Mouse (Mus musculus) splenic B cell, adult 2 months (primary cell): ENCODE measurements around the gene Adamts12.

Experiments used
- DNase-seq: peaks from one replicate; pipeline ENCODE4 v3.0.0-alpha.2; 2011; ENCODE audit warnings: low read depth, low spot score
- H3K27me3 ChIP-seq: 2 replicates; pipeline ENCODE4 v1.6.1; 2012; ENCODE audit warnings: mild to moderate bottlenecking, low read length, moderate library complexity, mixed read lengths; ENCODE audit not compliant: control insufficient read depth, poor library complexity, insufficient read depth, severe bottlenecking
- H3K36me3 ChIP-seq: 2 replicates; pipeline ENCODE4 v1.6.1; 2012; ENCODE audit warnings: mild to moderate bottlenecking, low read length, moderate library complexity, mixed read lengths; ENCODE audit not compliant: control insufficient read depth, poor library complexity, insufficient read depth, severe bottlenecking

Gene Adamts12

DNA sequence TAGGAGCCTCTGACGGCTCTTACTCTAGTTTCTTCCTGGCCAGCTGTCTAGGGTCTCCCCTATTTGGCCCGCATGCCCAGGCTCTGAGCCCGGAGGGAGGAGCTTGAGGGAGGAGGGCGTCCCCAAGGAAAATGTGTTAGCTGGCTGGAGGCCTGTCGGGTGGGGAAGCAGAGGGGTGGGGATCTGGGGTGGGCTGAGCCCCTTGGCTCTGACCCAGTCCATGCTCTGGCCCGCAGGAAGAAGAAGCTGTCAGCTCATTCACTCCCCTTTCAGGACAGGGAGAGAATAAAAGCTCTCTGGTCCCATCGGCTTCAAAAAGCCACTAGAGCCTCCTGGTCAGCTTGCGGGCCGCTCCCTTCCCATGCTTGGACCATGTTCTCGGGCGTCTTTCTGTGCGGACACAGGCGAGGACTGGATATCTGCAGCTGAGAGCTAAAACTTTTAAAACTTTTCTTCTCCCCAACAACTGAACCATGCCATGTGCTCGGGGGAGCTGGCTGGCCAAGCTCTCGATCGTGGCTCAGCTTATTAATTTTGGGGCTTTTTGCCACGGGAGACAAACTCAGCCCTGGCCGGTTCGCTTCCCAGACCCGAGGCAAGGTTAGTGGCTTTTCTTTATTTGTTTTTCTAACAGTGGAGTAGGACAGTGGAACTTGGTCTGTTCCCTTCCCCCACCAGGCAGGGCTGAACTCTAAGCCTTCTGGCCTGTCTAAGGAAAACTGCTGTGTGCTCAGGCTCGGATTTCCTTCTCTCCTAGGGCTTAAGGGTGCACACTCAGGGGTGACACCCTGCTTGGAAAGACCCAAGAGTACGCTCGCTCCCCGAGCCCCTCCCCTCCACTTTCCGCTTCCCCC, at the start of gene Adamts12:
Adamts12 (plus strand) TSS at position 233 of the 854 bp plus-strand sequence.
- Histone ChIP-seq H3K36me3 (no peaks in the 10 kb centered on the region), H3K27me3 (no peaks in the 10 kb centered on the region)
- DNase-seq = no peak

DNA sequence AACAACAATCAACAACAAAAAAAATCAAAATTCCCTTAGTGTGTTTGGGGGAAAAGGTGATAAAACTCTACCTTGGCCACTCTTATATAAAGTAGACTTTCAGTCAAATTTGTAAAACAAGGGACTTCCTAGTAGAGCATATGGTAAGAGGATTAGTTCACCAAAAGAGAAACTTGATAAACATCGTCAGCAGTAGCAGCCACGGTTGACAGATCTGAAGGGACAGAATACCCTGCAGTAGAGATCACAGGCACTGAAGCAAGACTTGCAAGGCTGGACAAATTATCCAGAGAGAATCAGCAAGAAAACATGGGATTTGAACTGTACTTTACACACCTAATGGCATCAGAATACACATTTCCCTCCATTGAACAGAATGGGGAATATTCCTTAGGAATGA, 49.7 kb upstream of the Adamts12 start:
- H3K36me3 ChIP-seq = no peaks in the 10 kb centered on the region; the same call in 1 of the 2 replicates
- DNase-seq = no peak
- H3K27me3 ChIP-seq = no peaks in the 10 kb centered on the region

DNA sequence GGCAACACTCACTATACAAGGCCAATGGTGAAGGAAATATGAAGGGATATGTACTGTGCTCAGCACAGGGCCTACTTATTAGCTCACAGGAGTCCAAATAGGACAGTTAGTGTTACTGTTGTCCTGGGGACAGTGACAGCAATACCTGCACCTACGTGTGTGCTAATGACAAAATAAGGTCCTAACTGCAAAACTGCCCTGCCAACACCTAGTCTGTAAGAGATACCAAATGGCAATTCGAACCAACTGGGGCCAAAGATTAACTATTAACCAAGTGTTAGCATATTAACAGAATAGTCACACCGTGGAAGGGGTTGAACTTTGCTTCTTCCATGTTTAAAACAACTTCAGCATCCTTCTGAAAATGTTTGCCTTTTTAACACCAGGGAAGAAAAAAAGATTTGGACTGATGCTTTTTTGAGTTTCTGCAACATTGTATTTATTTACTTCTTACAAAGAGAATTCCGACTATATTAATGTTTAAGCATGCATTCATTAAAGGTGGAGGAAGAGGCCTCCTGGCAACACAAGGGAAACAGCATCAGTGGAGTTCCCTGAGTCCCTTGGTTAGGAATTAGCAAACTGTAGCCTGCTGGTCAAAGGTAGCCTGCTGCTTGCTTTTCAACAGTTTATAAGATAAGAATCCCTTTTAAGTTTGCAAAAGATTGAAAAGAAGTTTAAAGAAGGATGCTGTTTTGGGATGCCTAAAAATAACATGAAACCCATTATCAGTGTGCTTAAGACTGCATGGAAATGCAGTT, 37.6 kb upstream of the Adamts12 start:
- H3K27me3 ChIP-seq = no peaks in the 10 kb centered on the region
- no peak for DNase-seq
- no peaks in the 10 kb centered on the region for H3K36me3 ChIP-seq

DNA sequence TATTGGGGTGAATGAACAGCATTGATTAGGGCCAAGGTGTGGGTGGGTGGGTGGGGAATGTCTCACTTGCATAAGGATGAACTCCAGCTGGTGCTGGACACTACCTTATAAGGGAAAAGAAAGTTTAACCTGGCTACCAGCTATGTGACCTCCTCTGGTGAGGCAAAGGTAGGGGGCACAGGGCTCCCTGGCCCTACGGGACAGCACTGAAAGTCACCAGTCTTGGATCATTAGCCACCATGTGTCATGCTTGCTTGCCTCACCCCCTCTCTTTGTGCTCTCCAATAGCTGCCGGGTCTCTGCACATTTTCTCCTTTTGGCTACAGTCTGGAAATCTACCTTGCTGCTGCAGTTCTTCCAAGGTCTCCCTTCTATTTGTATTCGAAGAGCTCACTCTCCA, 34.4 kb upstream of the Adamts12 start:
- Histone ChIP-seq H3K36me3 (no peaks in the 10 kb centered on the region), H3K27me3 (no peaks in the 10 kb centered on the region; the same call in 1 of the 2 replicates)
- no peak for DNase-seq

DNA sequence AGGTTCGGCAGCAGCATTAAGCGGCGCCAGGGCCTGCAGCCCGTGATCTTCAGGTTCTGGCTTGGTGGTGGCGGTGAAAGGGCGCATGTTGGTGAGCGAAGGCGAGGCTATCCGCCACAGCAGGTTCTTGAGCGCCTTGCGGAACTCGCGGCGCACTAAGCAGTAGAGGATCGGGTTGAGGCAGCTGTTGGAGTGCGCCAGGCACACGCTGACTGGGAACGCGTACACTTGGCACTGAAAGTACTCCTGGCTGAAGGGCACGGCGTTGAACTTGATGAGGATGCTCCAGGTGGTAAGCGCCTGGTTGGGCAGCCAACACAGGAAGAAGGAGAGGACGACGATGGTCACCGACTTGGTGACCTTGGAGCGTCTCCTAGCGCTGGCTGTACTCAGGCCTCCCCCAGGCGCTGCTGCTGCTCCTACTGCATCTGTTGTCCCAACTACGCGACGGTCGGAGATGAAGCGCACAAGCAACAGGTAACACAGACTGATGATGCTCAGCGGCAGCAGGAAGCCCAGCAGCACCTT, 28.6 kb upstream of the Adamts12 start:
- no peak for DNase-seq
- Histone ChIP-seq H3K36me3 (no peaks in the 10 kb centered on the region), H3K27me3 (no peaks in the 10 kb centered on the region; the same call in 1 of the 2 replicates)

DNA sequence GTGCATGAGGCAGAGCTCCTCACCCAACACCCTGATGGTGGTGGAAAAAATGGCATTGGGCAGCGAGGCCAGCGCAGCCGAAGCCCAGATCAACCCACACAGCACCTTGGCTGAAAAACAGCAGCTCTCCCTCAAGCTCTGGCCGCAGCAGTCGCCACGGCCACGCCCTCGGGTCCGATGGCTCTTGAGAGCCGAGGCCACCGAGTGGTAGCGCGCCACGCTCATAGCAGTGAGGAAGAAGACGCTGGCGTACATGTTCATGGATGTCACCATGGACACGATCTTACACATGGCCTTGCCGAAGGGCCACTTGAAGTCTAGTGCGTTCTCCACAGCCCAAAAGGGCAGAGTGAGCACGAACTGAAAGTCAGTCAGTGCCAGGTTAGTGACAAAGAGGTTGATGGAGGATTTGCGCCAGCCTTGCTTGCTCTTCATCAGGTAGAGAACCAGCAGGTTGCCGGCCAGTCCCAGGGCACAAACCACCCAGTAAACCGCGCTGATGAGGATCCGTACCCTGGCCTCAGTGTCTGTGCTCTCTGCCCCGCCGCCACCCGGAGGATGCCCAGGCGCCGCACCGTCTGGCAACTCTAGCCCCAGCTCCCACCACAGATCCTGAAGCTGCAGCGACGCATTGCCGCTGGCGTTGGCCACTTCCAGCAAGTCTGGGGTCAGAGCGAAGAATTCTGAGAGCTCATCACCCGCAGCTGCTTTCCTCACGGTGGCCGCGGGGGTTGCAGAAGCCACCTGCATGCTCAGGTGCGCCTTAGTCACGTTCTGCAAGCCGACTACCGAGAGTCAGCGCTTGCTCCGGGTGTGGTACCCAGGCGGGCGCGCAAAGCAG, 27.8 kb upstream of the Adamts12 start:
- Histone ChIP-seq H3K27me3 (no peaks in the 10 kb centered on the region; the same call in 1 of the 2 replicates), H3K36me3 (no peaks in the 10 kb centered on the region)
- DNase-seq = no peak

DNA sequence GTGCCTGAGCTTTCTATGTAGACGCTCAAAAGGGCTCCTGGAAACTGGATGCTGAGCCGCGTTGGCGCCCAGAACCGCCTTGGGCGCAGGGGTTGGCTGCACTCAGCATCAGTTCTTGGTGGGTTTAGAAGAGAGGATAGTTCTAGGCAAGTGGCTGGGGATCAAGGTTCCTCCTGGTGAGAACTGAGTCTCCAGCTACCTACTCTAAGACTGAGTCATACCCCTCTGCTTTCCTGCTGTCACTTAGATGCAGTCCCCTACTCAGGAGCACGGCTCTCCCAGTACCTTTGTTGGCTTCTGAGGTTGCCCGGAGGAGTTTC, 27.3 kb upstream of the Adamts12 start:
- Histone ChIP-seq H3K27me3 (no peaks in the 10 kb centered on the region; the same call in 1 of the 2 replicates), H3K36me3 (no peaks in the 10 kb centered on the region)
- DNase-seq = no peak

DNA sequence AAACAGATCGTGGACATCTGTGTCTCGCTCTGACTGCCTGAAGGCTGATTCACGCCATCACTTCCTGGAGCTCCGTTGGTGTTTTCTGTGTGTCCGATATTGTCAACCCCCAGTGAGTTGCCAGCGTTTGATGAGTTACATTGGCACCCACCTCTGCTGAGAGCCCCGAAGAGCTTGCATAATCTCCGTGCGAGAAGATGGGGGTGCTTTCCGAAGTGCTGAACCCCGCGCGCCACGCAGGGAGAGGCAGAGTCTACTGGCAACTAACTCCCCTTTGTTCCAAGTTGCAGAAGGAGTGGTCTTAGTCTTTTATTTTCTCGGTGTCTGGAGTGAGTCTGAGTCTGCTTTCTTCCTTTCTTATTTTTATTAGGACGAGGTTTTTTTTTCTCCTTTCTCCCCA, 26.9 kb upstream of the Adamts12 start, which contains the start of gene Rxfp3:
Rxfp3 (minus strand) TSS at position 281 of the 400 bp plus-strand sequence.
- no peaks in the 10 kb centered on the region; the same call in 1 of the 2 replicates for H3K27me3 ChIP-seq
- no peak for DNase-seq
- no peaks in the 10 kb centered on the region for H3K36me3 ChIP-seq

DNA sequence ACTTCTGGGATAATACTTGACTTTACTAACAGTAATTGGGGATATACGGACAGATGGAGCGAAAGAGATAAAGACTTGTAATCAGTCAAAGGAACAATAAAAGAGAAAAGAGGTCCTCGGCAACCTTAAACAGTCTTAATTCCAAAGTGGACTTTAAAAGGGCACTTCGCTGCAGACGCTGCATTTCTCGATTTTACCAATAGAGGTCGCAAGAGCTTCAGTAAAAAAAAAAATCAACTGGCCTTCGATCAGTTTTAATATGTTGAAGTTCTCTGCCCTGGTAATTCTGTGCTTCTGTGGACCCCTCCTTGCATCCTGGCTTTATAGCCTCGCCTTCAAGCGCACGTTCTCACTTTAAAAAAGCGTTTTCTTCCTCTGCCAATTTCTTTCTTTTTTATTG, 26.1 kb upstream of the Adamts12 start:
- Histone ChIP-seq H3K36me3 (no peaks in the 10 kb centered on the region), H3K27me3 (no peaks in the 10 kb centered on the region; the same call in 1 of the 2 replicates)
- peak; percentile 38 for DNase-seq

DNA sequence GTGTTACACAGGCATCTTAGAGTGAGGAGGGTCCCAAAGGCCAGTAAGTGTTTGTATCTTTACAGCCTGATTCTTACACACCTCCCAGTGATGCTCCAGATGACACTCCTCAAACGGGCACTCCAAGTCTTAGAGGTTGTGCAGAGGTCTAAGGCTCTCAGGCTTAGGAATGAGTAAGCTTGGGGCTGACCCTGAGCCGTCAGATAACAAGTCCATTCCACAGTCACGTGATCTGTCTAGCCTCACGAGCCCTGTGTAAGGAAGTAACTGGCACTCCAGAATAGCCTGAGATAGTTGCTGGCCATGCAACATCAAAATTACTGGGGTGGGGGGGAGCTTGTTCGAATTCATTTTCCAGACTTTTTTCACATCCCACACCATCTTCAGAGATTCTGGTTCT, 24.5 kb upstream of the Adamts12 start:
- no peak for DNase-seq
- Histone ChIP-seq H3K27me3 (no peaks in the 10 kb centered on the region), H3K36me3 (no peaks in the 10 kb centered on the region)

DNA sequence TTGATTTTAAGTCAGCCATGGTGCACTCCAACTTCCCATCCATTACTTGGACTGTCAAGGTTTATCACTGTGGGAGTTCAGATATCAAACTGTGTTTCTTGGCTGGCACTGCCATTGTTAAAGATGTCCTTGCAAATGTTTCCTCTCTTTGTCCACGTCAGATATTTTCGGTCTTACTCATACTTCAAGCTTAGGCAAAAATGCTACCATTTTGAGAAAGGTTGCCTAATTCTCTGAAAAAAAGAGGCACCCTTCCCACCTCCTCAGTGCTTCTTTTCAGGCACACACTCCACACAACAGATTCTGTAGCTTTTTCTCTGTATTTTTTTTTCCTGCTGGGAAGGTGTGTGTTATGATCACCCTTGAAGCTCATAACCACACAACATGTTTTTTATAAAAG, 23.4 kb upstream of the Adamts12 start:
- DNase-seq = no peak
- Histone ChIP-seq H3K27me3 (no peaks in the 10 kb centered on the region), H3K36me3 (no peaks in the 10 kb centered on the region)

DNA sequence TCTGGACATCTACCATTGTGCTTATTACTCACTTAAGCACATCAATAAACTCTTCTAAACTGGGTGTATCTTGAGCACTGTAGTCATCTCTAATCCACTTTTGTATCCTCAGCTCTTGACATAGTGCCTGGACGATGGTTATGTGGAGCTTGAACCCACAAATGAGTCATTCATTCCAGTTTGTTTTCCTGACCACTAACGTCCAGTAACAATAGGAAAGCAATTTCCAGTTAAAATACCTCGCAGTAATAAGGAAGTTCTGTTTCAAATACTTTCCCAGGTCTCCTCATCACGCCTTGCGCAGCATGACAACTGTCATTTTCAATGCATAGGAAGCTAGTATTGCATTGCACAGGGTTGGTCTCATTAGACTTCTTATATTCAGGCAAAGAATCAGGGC, 21.8 kb upstream of the Adamts12 start:
- H3K36me3 ChIP-seq = no peaks in the 10 kb centered on the region
- no peak for DNase-seq
- H3K27me3 ChIP-seq = no peaks in the 10 kb centered on the region

DNA sequence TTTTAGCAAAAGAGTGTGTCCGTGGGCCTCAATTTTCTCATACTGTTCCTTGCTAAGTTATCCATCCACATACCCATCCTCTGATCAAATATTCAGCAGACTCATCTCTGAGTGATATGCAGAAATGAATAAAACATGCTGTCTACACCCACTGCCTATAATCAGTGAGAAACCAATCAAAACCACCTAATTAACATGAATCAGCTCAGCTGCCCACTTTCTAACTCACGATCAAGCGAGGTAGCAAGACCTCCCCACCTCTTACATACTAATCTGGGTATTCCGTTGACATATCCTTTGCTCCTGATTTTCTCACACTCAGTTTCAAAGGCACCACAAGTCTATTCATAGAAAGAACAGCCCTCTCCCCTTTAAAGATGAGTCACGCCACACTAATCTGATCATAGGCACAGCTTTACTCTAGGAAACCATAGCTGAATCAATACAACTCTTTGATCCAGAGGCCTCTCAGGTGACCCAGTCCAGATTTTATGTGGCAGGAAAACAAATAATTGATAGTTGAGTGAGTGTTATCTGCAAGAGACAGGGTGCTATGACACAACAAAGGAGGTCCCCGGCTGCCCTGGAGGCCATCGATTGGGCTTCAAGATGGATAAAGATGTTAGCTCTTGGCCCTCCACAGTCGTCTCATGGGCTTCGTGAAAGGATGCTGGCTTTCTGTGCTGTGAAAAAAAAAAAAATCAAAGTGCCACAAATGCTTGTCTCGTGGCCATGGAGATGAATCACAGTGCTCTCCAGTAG, 10.7 kb upstream of the Adamts12 start:
- no peak for DNase-seq
- Histone ChIP-seq H3K27me3 (no peaks in the 10 kb centered on the region), H3K36me3 (no peaks in the 10 kb centered on the region)
